Mouse (Mus musculus) spleen, adult 2 months (tissue): ENCODE data around the gene Pnpla5.

Experiments
- CTCF ChIP-seq: fragments of 200-500 bp; IDR thresholded peaks from 2 replicates; pipeline ENCODE4 v1.5.1; 2011; ENCODE audit warnings: mild to moderate bottlenecking, inconsistent platforms; ENCODE audit not compliant: insufficient read depth, insufficient read length, insufficient replicate concordance; ENCODE audit errors: extremely low read depth
- POLR2A ChIP-seq: fragments of 200-500 bp; IDR thresholded peaks from 2 replicates; pipeline ENCODE4 v1.6.1; 2011; ENCODE audit warnings: low read depth, low read length, inconsistent platforms

- TF ChIP-seq POLR2A (no peak), CTCF (peak; percentile 23; the same call in 1 of the 2 replicates)
These were observed 12.5 kb upstream of the Pnpla5 start for GRCm38 (mm10) chr15:84135472-84135871.
